Mouse (Mus musculus) v-Abl transformed pro-B cells (cell line): ENCODE measurements around the gene Zfp972.
"Not testable (repeated sequence)": the region's sequence is repeated elsewhere in the genome, so short reads cannot be mapped to it uniquely, and the experiment has no call there.

Experiments
- in situ Hi-C, 2 experiments: fragments of 400-800 bp; cut with MboI; formaldehyde crosslinking; loops; one replicate each; pipeline ENCODE4 v1.15.1; 2025; ENCODE audit not compliant: unreplicated experiment in 2 of 2

Zfp972 gene

GRCm38 (mm10) chr2:177925563-177926103 lies at the start of gene Zfp972:
Gene Zfp972 (minus strand): TSS chr2:177925613.
- in situ Hi-C loops = loop anchor here (25.0 kb wide), 1 partner anchor 137 kb away; no protein-coding TSS in a partner anchor

- in situ Hi-C loops = not testable (repeated sequence)
These were observed 49.4 kb upstream of the Zfp972 start for GRCm38 (mm10) chr2:177974814-177975213.

- in situ Hi-C loops = not testable (repeated sequence)
These were observed 31.7 kb upstream of the Zfp972 start, which contains the start of gene Gm14326 for GRCm38 (mm10) chr2:177957145-177957544. Gene Gm14326 (minus strand): TSS chr2:177957297.

- in situ Hi-C loops = not testable (repeated sequence)
These were observed 31.3 kb upstream of the Zfp972 start for GRCm38 (mm10) chr2:177956734-177957133.

GRCm38 (mm10) chr2:177903276-177903675 lies 22.1 kb downstream of the Zfp972 start:
- in situ Hi-C loops = not testable (repeated sequence)

GRCm38 (mm10) chr2:177898171-177898570 lies 27.2 kb downstream of the Zfp972 start:
- in situ Hi-C loops = not testable (repeated sequence)

- in situ Hi-C loops = not testable (repeated sequence)
These were observed 28.3 kb downstream of the Zfp972 start, which contains the start of gene Gm14327 for GRCm38 (mm10) chr2:177897046-177897578. Gene Gm14327 (plus strand): TSS chr2:177897096.

- in situ Hi-C loops = not testable (repeated sequence)
These were observed 37.7 kb downstream of the Zfp972 start for GRCm38 (mm10) chr2:177887743-177888142.

GRCm38 (mm10) chr2:177862254-177862653 lies 63.2 kb downstream of the Zfp972 start:
- in situ Hi-C loops = not testable (repeated sequence)
